Mouse (Mus musculus) liver, adult 2 months (tissue): ENCODE data around the gene L3hypdh.

Experiments
- CTCF ChIP-seq: fragments of 200-500 bp; IDR thresholded peaks from 2 replicates; pipeline ENCODE4 v1.5.1; 2011; ENCODE audit warnings: low read depth, low read length, control low read depth
- POLR2A ChIP-seq: fragments of 200-500 bp; IDR thresholded peaks from 2 replicates; pipeline ENCODE4 v1.6.1; 2011; ENCODE audit warnings: low read length, control low read depth; ENCODE audit not compliant: insufficient read depth; ENCODE audit errors: extremely low read depth

DNA sequence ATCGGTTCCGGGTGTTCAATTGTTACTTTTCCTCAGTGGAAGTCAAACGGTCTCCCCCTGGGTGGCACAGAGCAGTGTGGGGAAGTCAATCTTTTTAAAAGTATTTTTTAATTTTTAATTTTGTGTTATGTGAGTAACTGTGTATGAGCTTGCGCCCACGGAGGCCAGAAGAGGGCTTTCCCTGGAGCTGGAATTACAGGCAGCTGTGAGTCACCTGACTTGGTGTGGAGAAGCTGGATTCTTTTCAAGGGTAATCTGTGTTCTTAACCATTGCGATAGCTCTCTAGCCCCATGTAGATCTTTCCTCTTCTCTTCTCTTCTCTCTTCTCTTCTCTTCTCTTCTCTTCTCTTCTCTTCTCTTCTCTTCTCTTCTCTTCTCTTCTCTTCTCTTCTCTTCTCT, 29.9 kb upstream of the L3hypdh start:
- TF ChIP-seq CTCF (no peak), POLR2A (no peak)
